Mouse (Mus musculus) brain, embryonic 14.5 days (tissue): Measurements from ENCODE around the gene Prickle1.

Source experiments
- CTCF ChIP-seq: fragments of 200-500 bp; IDR thresholded peaks from 2 replicates; pipeline ENCODE4 v1.5.1; 2012; ENCODE audit warnings: inconsistent platforms, mild to moderate bottlenecking, moderate library complexity, borderline replicate concordance; ENCODE audit not compliant: insufficient read depth, insufficient read length; ENCODE audit errors: extremely low read depth
- POLR2A ChIP-seq: fragments of 200-500 bp; IDR thresholded peaks from 2 replicates; pipeline ENCODE4 v1.6.1; 2012; ENCODE audit warnings: mild to moderate bottlenecking, inconsistent platforms, borderline replicate concordance; ENCODE audit not compliant: poor library complexity, insufficient read depth, insufficient read length, severe bottlenecking; ENCODE audit errors: extremely low read depth

DNA sequence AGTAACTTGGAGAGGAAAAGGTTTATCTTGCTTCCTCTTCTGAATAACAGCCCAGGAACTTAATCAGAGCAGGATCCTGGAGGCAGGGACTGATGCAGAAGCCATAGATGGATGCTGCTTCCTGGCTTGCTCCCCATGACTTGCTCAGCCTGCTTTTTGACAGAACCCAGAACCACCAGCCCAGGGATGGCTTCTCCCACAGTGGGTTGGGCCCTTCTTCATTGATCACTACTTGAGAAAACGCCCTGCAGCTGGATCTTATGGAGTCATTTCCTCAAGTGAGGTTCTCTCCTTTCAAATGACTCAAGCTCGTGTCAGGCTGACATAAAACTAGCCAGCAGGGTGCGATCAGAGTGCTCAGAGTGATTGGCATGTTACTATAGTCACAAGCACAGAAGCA lies 19.3 kb upstream of the Prickle1 start:
- TF ChIP-seq POLR2A (no peak), CTCF (no peak)
